Mouse (Mus musculus) C2C12 (cell line): ENCODE data around the gene Bak1. TPM values are rescaled to one million over a fixed set of nuclear protein-coding genes. Genes with fewer than 3 reads are reported as not detected.

ENCODE experiments used
- H3K27me3 ChIP-seq: one replicate; pipeline ENCODE4 v1.6.1; 2011; ENCODE audit not compliant: control insufficient read depth, insufficient read depth, insufficient read length
- H3K36me3 ChIP-seq: one replicate; pipeline ENCODE4 v1.6.1; 2011; ENCODE audit not compliant: control insufficient read depth, insufficient read depth
- H3K4me3 ChIP-seq: one replicate; pipeline ENCODE4 v1.5.1; 2011; ENCODE audit warnings: mild to moderate bottlenecking, control low read depth; ENCODE audit not compliant: poor library complexity, insufficient read depth, severe bottlenecking
- H3K79me2 ChIP-seq: one replicate; pipeline ENCODE4 v1.6.1; 2011; ENCODE audit not compliant: control insufficient read depth, insufficient read depth
- H3K79me3 ChIP-seq: one replicate; pipeline ENCODE4 v1.6.1; 2011; ENCODE audit warnings: low read depth, control low read depth
- H3ac ChIP-seq: one replicate; pipeline ENCODE3; 2011; ENCODE audit warnings: low read depth; ENCODE audit not compliant: control insufficient read depth, insufficient read length
- CEBPB ChIP-seq: IDR thresholded peaks from one replicate; pipeline ENCODE4 v1.6.1; 2011; ENCODE audit warnings: low read depth, mild to moderate bottlenecking, control low read depth, moderate library complexity
- CTCF ChIP-seq: IDR thresholded peaks from one replicate; pipeline ENCODE4 v1.5.1; 2011; ENCODE audit not compliant: control insufficient read depth, insufficient read depth, insufficient read length
- FOSL1 ChIP-seq: IDR thresholded peaks from one replicate; pipeline ENCODE4 v1.8.0; 2011; ENCODE audit warnings: mild to moderate bottlenecking, low read length; ENCODE audit not compliant: poor library complexity, insufficient read depth, severe bottlenecking
- MAX ChIP-seq: IDR thresholded peaks from one replicate; pipeline ENCODE4 v1.6.1; 2011; ENCODE audit warnings: mild to moderate bottlenecking, control low read depth
- MYOD1 ChIP-seq: IDR thresholded peaks from one replicate; pipeline ENCODE4 v1.6.1; 2011; ENCODE audit warnings: low read depth; ENCODE audit not compliant: control insufficient read depth, insufficient read length
- MYOG ChIP-seq: IDR thresholded peaks from one replicate; pipeline ENCODE4 v1.6.1; 2011; ENCODE audit not compliant: control insufficient read depth, insufficient read length; ENCODE audit errors: extremely low read depth
- USF1 ChIP-seq: IDR thresholded peaks from one replicate; pipeline ENCODE4 v1.6.1; 2011; ENCODE audit warnings: low read depth, mild to moderate bottlenecking, control low read depth, moderate library complexity
- polyA plus RNA-seq: library from polyadenylated mRNA; unstranded; fragments of >200 nt; fragmentation: generic; extraction: Trizol; gene quantifications from one replicate; pipeline ENCODE4 v1.2.1, GENCODE M21; 2012; ENCODE audit warnings: missing spikeins

The Bak1 gene
- polyA plus RNA-seq, 1 experiment: 95.1 TPM

DNA sequence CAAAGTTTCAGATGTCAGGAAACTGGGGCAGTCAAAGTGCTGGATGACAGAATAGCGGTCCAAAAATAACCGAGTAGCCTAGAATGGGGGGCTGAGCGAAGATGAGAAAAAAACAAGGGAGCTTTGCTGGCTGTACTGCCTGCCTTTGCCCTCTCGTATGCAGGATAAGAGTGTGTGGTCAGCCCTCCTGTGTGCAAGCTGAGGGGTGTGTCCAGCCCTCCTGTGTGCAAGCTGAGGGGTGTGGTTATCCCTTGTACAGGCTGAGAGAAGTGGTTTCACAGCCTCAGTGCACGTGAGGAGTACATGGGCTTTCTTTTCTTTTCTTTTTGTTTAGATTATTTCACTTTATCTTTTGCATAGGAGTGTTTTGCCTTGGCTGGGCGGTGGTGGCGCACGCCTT is 33.2 kb downstream of the Bak1 start:
- TF ChIP-seq MYOG (no peak), MYOD1 (no peak), USF1 (no peak), FOSL1 (no peak), CTCF (no peak), MAX (no peak), CEBPB (no peak)
- Histone ChIP-seq H3K27me3 (no peaks in the 10 kb centered on the region), H3K79me3 (no peaks in the 10 kb centered on the region), H3K79me2 (no peaks in the 10 kb centered on the region), H3ac (no peak overlapping the region), H3K36me3 (no peaks in the 10 kb centered on the region), H3K4me3 (no peak overlapping the region)

DNA sequence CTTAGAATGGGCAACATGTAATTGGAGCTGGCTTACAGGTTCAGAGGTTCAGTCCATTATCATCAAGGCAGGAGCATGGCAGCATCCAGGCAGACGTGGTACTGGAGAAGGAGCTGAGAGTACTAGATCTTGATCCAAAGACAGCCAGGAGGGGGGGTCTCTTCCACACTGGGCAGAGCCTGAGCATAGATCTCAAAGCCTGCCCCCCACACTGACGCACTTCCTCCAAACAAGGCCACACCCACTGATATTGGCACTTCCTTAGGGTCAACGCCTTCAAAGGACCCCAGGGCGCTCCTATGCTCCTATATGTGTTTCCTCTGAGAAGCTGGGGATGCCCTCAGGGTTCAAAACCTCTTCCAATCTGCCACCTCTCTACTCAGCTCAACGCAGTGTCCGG is 33.8 kb downstream of the Bak1 start:
- no peaks in the 10 kb centered on the region for H3K36me3 ChIP-seq
- TF ChIP-seq MYOG (no peak), MYOD1 (no peak), CTCF (no peak), MAX (no peak), FOSL1 (no peak), USF1 (no peak), CEBPB (no peak)
- no peak overlapping the region for H3K4me3 ChIP-seq
- no peaks in the 10 kb centered on the region for H3K79me2 ChIP-seq
- no peaks in the 10 kb centered on the region for H3K27me3 ChIP-seq
- H3ac ChIP-seq: no peak overlapping the region
- no peaks in the 10 kb centered on the region for H3K79me3 ChIP-seq

DNA sequence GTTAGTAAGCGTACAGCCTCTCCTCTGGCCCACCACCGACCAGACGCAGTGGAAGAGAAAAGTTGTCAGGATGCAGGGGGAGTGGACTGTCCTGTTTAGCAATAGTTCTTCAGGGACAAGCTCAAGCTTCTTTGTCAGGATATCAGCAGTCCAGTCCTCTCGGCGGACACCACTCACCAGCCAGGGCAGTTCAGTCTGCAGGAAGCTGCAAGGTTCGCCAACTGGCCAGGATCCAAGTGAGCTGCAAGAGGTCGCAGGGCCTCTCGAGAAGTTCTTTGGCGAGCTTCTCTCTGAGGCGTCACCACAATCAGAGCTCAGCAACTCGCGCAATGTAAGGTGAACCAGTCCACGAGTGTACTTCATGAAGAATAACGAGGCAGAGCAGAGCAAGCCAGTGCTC is 34.4 kb downstream of the Bak1 start:
- TF ChIP-seq FOSL1 (no peak), USF1 (no peak), MYOD1 (no peak), CTCF (no peak)
- no peaks in the 10 kb centered on the region for H3K79me3 ChIP-seq
- no peaks in the 10 kb centered on the region for H3K36me3 ChIP-seq
- no peaks in the 10 kb centered on the region for H3K27me3 ChIP-seq
- no peaks in the 10 kb centered on the region for H3K79me2 ChIP-seq
- H3K4me3 ChIP-seq: no peak overlapping the region
- no peak overlapping the region for H3ac ChIP-seq

DNA sequence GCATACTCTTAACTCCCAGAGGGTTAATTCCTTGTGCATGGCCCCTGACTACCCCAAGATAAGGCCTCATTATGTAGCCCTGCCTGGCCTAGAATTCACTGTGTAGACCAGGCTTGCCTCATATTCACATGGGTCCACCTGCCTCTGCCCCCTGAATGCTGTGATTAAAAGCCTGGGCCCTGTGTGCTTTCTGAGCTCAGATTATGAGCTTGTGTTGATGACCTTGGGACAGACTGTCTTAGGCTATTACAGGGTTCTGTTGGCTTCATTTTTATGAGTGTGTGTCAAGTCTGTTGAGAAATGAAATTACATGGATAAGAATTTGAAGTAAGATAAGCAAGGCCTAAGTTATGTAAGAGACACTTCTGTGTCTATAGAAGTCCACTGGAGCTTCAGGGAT is 38.3 kb downstream of the Bak1 start:
- no peaks in the 10 kb centered on the region for H3K36me3 ChIP-seq
- H3ac ChIP-seq: no peak overlapping the region
- H3K4me3 ChIP-seq: no peak overlapping the region
- H3K27me3 ChIP-seq: no peaks in the 10 kb centered on the region
- no peak for TF ChIP-seq MYOD1
- TF ChIP-seq CEBPB: no peak
- no peak for TF ChIP-seq CTCF
- TF ChIP-seq FOSL1: no peak
- no peak for TF ChIP-seq MAX
- no peak for TF ChIP-seq USF1
- no peak for TF ChIP-seq MYOG
- no peaks in the 10 kb centered on the region for H3K79me2 ChIP-seq
- no peaks in the 10 kb centered on the region for H3K79me3 ChIP-seq

DNA sequence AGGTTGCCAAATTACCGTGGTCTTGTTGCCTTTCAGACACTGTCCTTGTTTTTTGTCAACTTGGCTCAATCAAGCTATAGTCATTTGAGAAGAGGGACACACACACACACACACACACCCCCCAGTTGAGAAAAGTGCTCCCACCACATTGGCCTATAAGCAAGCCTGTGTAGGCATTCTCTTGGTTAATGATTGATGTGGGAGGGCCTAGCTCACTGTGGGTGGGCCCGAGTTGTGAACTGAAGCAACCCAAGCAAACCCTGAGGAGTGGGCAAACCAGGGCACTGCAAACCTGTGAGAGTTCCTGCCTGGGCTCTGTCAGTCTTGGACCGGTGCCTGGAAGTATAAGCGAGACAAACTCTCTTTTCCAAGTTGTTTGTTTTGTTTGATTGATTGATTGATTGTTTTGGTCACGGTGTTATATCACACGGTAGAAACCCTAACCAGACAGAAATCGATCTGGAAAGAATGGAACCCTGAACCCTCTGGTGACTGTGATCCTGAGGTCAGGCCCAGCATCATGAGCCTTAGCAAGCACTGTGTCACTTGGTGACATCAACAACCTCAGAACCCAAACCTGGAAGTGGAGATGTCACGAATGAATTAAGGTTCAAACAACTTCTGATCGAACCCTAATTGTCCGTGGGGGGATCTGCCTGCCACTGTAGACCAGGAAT is 43.2 kb downstream of the Bak1 start:
- no peaks in the 10 kb centered on the region for H3K79me3 ChIP-seq
- H3K36me3 ChIP-seq: no peaks in the 10 kb centered on the region
- no peaks in the 10 kb centered on the region for H3K27me3 ChIP-seq
- H3K79me2 ChIP-seq: no peaks in the 10 kb centered on the region
- H3K4me3 ChIP-seq: no peak overlapping the region
- no peak overlapping the region for H3ac ChIP-seq
- TF ChIP-seq CEBPB: no peak
- no peak for TF ChIP-seq CTCF
- TF ChIP-seq USF1: no peak
- no peak for TF ChIP-seq FOSL1
- TF ChIP-seq MAX: no peak
- TF ChIP-seq MYOD1: no peak
- TF ChIP-seq MYOG: no peak

DNA sequence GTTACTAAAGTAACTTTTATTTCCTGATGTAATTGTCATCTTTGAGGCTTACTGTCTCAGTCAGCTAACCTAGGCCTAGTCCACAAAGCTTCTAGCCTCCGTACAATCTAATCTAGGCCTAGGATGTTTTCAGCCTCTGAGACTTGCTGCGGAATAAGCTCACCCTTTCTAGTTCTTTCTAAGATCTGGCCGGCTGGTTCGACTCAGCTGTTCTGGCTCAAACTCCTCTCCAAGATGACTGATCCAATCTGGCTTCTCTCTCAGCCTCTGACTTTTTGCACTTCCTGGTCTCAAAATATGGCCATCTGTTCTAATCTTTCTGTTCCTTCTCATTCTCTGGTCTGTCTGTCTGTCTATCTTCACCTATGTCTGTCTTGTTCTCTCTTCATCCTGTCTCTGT is 45.4 kb downstream of the Bak1 start:
- Histone ChIP-seq H3ac (no peak overlapping the region), H3K4me3 (no peak overlapping the region), H3K79me2 (no peaks in the 10 kb centered on the region), H3K27me3 (no peaks in the 10 kb centered on the region), H3K36me3 (peaks cover 7% of the 10 kb centered on the region), H3K79me3 (no peaks in the 10 kb centered on the region)
- TF ChIP-seq CEBPB (no peak), FOSL1 (no peak), USF1 (no peak), MYOG (no peak), MAX (no peak), MYOD1 (no peak), CTCF (no peak)
